Mouse (Mus musculus): ENCODE measurements around the gene Tbx19.

GRCm38 (mm10) chr1:165192714-165193264 is 32.2 kb upstream of the Tbx19 start:
- TF ChIP-seq POLR2A (IDR thresholded peaks at IDR 0.05; ENCODE audit: insufficient read depth, low read depth, low read length) (no peak), CTCF (IDR thresholded peaks at IDR 0.05) (no peak), EP300 (IDR thresholded peaks at IDR 0.05; ENCODE audit: insufficient read depth, low read depth, low read length) (no peak)

Measured in heart, adult 2 months (tissue).